Mouse (Mus musculus) heart, adult 11 months (tissue): ENCODE measurements at regions not wholly inside any gene's neighbourhood (a gene's known extent, or its start where the extent isn't known, plus 50 kb on each side); places are given as distances from the start of the nearest gene placed in this dataset.

Source experiments
- DNase-seq: peaks from one replicate; pipeline ENCODE4 v3.0.0; 2022

DNA sequence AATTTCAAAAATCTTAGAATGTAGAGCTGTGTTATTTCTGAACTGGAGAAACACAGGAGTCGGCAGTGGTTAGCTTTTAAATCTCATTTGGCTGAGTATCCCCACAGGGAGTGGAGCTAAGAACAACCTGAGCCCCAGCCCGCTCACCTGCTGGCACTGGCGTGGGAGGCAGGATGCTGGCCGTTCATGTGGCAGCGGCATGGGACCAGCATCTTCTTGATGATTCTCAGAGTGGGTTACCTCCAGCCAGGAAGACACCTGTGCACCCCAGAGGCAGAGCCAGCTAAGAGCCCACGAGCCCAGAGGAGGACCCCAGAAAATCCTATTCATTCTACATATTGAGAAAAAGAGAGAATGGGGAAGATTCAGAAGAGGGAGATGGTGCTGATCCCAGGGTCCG lies 181.7 kb downstream of the Vrk1 start:
- DNase-seq: no peak

- DNase-seq: no peak
Measured at GRCm38 (mm10) chr12:106199302-106199701, 189.3 kb downstream of the Vrk1 start.

GRCm38 (mm10) chr12:106203526-106203925 lies 193.5 kb downstream of the Vrk1 start:
- no peak for DNase-seq

- no peak for DNase-seq
Measured at GRCm38 (mm10) chr12:106210959-106211358, 200.9 kb downstream of the Vrk1 start.

- no peak for DNase-seq
Measured at GRCm38 (mm10) chr12:106211488-106211887, 201.5 kb downstream of the Vrk1 start.

GRCm38 (mm10) chr12:106212397-106212796 lies 202.4 kb downstream of the Vrk1 start:
- DNase-seq: no peak

DNA sequence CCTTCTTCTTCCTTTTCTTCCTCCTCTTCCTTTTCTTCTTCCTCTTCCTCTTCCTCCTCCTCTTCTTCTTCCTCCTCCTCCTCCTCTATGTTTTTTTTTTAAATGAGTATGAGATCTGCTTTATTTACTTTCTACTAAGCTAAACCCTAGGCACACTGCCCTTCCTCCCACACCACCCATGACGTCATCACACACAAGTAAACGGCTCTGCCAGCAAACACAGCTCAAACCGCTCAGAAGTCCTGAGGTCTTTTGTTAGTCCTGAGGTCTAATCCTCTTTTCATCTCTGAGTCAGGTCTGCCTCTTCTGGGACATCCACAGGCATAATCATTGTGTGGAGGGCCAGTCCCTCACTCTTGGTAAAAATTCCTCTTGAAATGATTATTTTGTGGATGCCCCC lies 210.0 kb downstream of the Vrk1 start:
- DNase-seq: no peak

DNA sequence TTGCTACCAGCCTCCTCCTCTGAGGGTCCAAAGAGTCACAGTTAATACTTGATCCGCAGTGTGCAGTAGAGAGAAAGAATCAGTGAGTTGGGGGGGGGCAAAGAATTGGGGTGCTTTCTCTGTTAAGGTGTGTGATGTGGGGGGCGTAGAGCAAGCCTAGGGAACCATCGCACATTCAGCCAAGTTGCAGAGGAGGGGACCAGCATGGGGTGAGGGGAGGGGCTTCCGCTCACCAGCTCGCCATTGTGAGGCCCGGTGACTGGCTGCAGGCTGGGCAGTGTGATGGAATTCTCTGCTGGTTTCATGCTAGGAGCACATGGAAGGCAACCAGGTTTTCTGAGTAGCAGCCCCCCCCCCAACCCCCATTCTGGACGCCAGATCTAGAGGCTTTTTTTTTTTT lies 216.2 kb downstream of the Vrk1 start:
- DNase-seq: no peak

GRCm38 (mm10) chr12:106226776-106227562 lies 216.9 kb downstream of the Vrk1 start:
- no peak for DNase-seq

GRCm38 (mm10) chr12:106227563-106227840 lies 217.5 kb downstream of the Vrk1 start:
- no peak for DNase-seq

DNA sequence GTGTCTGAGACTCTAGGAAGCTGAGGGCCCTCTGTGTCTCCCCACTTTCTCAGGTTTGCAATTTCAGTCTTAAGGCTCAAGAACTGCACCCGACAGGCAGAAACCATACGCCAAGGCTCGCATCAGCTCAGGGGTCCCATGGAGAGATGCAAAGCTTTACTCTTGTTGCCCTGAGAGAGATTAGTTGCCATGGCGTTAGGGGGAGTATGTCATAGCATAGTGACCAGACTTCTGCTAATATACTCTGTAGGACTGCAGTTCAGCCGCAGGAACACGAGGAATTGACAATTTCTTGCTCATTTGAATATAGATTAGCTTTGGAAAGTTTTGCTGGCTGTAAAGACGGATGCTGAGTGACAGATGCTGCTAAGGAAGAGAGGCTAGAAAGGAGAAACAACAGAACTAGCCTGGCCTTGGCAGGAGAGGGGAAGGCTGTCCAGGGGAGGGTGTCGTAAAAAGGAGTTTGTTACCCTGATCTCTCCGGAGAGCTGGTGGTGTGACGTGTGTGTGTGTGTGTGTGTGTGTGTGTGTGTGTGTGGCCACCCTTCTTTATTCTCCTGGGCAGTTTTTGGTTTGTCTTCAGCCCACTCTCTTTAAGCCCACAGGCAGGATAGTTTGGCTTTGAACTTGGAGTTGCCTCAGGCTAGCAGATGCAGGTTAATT lies 235.3 kb downstream of the Vrk1 start:
- no peak for DNase-seq

GRCm38 (mm10) chr12:106273591-106273990 lies 263.6 kb downstream of the Vrk1 start:
- no peak for DNase-seq

DNA sequence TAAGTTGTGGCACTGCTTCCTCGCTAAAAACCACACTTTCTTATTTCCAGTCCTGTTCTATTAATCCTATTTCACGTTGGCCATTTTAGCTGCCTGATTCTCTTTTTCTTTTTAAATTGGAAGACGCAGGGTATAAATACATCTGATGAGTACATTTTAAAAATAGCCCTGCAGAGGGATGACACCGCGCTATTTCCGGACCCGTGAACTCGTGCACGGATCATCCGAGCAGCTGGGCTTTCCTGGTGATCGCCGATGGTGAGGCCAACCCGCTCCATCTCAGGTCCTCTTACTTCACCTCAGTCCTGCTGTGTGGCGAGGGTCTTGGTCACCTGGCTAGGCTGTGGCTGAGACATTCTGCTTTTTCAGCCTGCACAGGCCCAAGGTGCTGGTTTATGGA lies 267.9 kb downstream of the Vrk1 start:
- no peak for DNase-seq

DNA sequence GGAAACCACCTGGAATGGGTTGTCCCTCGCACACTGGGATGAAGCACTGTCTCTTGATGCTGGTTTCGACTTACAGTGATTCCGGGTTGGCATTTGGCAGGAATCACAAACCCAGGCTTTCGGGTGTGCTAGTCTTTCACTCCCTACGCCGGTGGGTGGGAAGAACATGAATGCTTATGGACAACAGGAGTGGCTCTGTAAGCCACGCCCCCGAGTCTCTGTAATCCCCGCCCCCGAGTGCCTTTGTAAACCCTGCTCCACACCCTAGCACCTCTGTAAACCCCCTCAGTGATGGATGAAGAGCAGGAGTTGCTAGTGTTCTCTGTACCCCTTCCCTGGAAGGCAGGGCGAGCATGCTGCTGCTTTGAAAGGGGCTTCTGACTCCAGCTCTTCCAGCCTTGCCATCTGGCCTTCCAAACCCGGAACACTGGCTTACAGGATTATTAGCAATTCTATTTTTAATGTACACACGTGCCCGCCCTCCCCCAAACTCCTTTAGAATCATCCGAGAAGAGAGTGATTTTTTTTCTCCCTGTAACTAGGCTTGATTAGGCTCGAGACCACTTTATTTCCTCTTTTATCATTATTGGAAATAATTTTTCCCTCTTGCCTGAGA lies 272.6 kb downstream of the Vrk1 start:
- DNase-seq: no peak

DNA sequence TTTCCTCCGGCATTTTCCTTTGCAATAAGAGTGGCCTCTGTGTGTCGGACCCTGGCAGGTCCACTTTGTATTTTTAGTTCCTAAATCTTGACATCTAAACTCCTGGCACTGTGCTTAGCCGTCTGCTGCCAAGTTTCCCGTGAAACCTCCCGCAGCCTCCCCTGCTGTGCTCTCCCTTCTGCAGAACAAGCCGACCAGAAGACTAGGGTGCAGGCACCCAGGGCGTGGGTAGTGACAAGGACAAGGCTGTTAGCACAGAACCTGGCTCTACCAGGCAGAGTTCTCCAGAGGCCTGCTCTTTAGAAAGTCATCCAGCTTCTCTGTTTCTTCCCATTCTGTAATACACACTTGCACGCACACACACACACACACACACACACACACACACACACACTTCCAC lies 274.8 kb downstream of the Vrk1 start:
- DNase-seq: no peak

GRCm38 (mm10) chr12:106288791-106289515 lies 278.9 kb downstream of the Vrk1 start:
- DNase-seq: no peak

GRCm38 (mm10) chr12:106291476-106292046 lies 281.5 kb downstream of the Vrk1 start:
- no peak for DNase-seq

DNA sequence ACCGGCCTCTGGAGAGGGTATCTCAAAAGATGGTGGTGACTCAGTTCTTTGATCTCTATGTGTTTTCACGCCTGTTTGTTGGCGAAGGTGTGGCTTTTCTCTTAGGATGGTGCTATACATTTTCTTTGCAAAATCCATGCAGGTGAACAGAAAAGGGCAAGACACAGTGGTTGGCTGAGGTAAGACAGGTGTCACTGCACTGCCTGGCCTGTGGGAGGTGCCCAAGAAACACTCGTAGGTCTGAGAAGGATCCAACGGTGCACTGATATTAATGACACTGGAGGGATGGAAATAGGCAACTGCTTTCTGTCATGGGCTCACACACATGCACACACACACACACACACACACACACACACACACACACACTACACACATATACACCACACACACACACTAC lies 283.1 kb downstream of the Vrk1 start:
- DNase-seq: no peak

GRCm38 (mm10) chr12:106295596-106295995 lies 285.6 kb downstream of the Vrk1 start:
- no peak for DNase-seq

DNA sequence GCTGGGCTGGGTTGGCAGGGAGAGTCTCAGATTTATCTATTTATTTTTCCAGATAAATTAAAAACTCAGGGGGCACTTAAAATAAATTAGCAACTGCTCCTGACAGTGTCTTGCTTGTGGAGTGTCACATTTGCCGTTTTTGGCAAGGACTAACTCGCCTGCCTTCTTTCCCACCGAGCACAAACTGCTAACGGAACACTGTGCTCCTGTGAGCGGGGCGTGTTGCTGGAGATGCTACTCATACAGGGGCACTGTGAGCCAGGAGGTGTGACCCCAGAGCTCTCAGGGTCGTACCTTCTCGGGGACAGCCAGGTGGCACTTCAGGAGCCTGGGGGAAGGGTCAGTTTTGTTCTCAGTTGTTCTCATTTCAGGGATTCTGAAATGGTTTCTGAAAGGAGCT lies 292.6 kb downstream of the Vrk1 start:
- no peak for DNase-seq

DNA sequence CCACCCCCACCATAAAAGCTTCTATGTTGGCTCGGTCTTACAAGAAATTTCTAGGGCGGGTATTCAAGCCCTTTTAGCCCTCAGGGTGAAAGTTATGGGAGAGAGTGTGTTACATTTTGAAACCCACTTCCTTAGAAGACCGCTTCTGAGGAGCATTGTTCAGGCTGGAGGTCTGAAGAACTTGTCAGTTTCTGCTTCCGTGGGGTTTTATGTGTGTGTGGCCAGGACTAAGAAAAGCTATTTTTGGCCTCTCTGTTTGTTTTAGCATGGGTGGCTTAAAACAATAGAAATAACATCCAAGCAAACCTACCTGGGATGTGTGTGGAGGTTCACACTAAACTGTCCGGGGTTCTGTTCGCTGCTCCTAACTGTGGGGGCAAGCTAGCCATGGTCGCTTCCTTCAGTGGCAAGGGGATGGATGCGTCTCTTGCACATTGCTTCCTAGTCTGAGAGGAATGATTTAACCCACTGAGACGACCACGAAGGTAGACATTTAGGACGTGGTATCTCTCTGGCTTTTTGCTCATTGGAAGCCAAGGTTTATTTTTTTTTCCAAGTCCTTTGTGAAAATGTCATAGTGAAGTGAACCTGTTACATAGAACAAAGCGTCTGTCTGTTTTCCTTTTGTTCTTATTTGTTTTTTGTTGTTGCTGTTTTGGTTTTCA lies 298.4 kb downstream of the Vrk1 start:
- DNase-seq: no peak

DNA sequence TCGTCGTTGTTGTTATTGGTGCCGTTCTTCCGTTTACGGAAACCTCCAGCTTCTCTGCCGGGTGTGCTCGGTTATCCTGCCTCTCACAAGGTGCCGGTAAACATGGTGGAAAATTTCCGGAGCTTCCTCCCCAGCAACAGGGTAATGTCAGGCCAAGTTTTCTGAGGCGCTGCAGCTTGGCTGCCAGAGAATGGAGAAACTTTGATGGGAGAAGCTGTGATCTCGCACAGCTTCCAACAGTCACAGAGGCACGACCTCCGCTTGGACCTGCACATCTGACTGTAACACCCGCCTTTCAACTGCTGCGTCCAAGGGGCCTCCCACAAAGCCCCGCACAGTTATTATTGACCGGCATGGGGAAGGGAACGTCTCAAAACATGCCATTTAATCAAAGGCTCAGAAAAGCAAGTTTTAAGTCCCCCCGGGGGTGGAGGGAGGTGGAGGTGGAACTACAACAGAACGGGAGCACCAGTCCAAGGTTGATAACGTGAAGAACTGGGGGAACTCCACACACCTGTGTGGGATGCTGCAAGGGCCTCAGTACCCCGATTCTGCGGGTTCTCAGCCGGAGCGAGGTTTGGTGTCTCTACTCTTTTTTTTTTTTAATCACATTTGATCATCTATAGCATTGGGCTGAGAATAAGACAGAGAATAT lies 299.1 kb downstream of the Vrk1 start:
- no peak for DNase-seq
